Mouse (Mus musculus) testis, adult 2 months (tissue): Measurements from ENCODE around the gene Tacc2.

Experiments
- CTCF ChIP-seq: fragments of 200-500 bp; IDR thresholded peaks from 2 replicates; pipeline ENCODE4 v1.5.1; 2012; ENCODE audit warnings: low read depth, mild to moderate bottlenecking, inconsistent platforms, low read length, moderate library complexity; ENCODE audit not compliant: control insufficient read depth, insufficient read depth, insufficient replicate concordance
- POLR2A ChIP-seq: fragments of 200-500 bp; IDR thresholded peaks from 2 replicates; pipeline ENCODE4 v1.6.1; 2012; ENCODE audit warnings: low read depth, mild to moderate bottlenecking, inconsistent platforms, low read length, moderate library complexity; ENCODE audit not compliant: control insufficient read depth

DNA sequence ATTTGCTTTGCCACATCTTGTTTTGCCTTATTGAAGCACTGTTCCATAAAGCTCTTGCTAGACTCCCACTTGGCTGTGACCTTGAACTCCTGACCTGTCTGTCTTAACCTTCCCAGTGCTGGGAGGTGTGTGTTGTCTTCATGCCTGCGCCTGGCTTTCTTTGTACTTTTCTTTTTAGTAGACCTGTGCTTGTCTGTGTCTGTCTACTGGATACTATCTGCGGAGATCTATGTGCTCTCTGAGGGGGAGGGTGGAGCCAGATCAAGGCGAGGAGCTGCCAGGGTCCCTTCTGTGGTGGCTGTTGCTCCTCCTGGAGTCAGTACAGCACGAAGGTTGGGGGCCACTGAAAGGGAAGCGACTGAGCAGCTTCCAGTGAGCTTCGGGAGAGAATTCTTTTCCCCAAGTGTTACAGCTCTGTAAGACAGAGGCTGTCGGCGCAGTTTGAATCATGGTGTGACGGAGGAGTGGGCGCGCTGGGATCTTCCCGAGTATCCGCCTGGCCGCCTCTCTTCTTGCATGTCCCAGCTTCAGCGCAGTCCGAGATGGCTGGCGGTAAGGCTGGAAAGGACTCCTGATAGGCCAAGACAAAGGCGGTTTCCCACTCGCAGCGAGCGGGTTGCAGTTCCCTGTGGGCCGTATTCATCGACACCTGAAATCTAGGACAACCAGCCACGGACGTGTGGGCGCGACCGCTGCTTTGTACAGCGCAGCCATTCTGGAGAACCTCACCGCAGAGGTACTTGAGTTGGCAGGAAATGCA, 189.4 kb downstream of the Tacc2 start:
- TF ChIP-seq CTCF, result no peak
- TF ChIP-seq POLR2A, result no peak
